Mouse (Mus musculus) heart, embryonic 16.5 days (tissue): ENCODE data around the gene Ablim2. TPM values are rescaled to one million over a fixed set of nuclear protein-coding genes. Genes with fewer than 3 reads are reported as not detected.

Experiments used
- ATAC-seq: fragments of 200-750 bp; cut with Nextera tagmentation; replicated peaks from 2 replicates; pipeline ENCODE4 v1.8.0; 2017; ENCODE audit warnings: moderate number of reproducible peaks; ENCODE audit not compliant: insufficient read depth, low FRiP score; ENCODE audit errors: extremely low read depth
- H3K27ac ChIP-seq: fragments of 300-500 bp; sonication (generic); 2 replicates; pipeline ENCODE4 v1.5.1; 2014; ENCODE audit warnings: mild to moderate bottlenecking, low read length, control low read depth, moderate library complexity
- H3K27me3 ChIP-seq: fragments of 300-500 bp; sonication (generic); 2 replicates; pipeline ENCODE4 v1.6.1; 2014; ENCODE audit warnings: low read length, mixed read lengths; ENCODE audit not compliant: control insufficient read depth, insufficient read depth
- H3K36me3 ChIP-seq: fragments of 300-500 bp; sonication (generic); 2 replicates; pipeline ENCODE4 v1.6.1; 2014; ENCODE audit not compliant: control insufficient read depth, insufficient read depth
- H3K4me1 ChIP-seq: fragments of 300-500 bp; sonication (generic); 2 replicates; pipeline ENCODE4 v1.6.1; 2014; ENCODE audit warnings: low read length, mixed read lengths; ENCODE audit not compliant: control insufficient read depth, insufficient read depth
- H3K4me2 ChIP-seq: fragments of 300-500 bp; sonication (generic); 2 replicates; pipeline ENCODE4 v1.6.1; 2014; ENCODE audit warnings: low read depth, mild to moderate bottlenecking, control low read depth, low read length
- H3K4me3 ChIP-seq: fragments of 300-500 bp; sonication (generic); 2 replicates; pipeline ENCODE4 v1.5.1; 2014; ENCODE audit warnings: mild to moderate bottlenecking, control low read depth, low read length
- H3K9ac ChIP-seq: fragments of 300-500 bp; sonication (generic); 2 replicates; pipeline ENCODE4 v1.6.1; 2014; ENCODE audit warnings: low read length, control low read depth
- H3K9me3 ChIP-seq: fragments of 300-500 bp; sonication (generic); replicated peaks from 2 replicates; pipeline ENCODE4 v1.6.1; 2016; ENCODE audit warnings: low read length; ENCODE audit not compliant: control insufficient read depth
- WGBS: fragments of 180-500 bp; shearing (Covaris S2); extraction: QIAGEN DNeasy Blood & Tissue Kit; methylation state at CpG from one replicate; pipeline ENCODE4 v1.1.7; 2014; 5-methylcytosine and 5-hydroxymethylcytosine counted together
- polyA plus RNA-seq: library from polyadenylated mRNA; unstranded; fragments of >200 nt; fragmentation: Nextera tagmentation; extraction: Ambion mirVana; gene quantifications from 2 replicates; pipeline ENCODE4 v1.2.1, GENCODE M21; 2015

Ablim2 gene
- polyA plus RNA-seq, 1 experiment from 2014 or later = 7.3 TPM

- WGBS = 45% methylated on average over 14 of the region's 14 CpGs
- Histone ChIP-seq H3K4me2 (no peak overlapping the region), H3K36me3 (no peaks in the 10 kb centered on the region), H3K4me1 (no peaks in the 10 kb centered on the region), H3K4me3 (no peak overlapping the region), H3K27ac (no peak overlapping the region), H3K9ac (no peak overlapping the region), H3K9me3 (no peaks in the 10 kb centered on the region), H3K27me3 (peaks cover 3% of the 10 kb centered on the region; the same call in 1 of the 2 replicates)
- no peak for ATAC-seq
Observed at GRCm38 (mm10) chr5:35827075-35827474, 69.4 kb downstream of the Ablim2 start.

- 80% methylated on average over 5 of the region's 5 CpGs for WGBS
- Histone ChIP-seq H3K4me2 (no peak overlapping the region), H3K27me3 (peaks cover 3% of the 10 kb centered on the region; the same call in 1 of the 2 replicates), H3K36me3 (no peaks in the 10 kb centered on the region), H3K9ac (no peak overlapping the region), H3K27ac (no peak overlapping the region), H3K4me1 (no peaks in the 10 kb centered on the region), H3K4me3 (no peak overlapping the region), H3K9me3 (no peaks in the 10 kb centered on the region)
- ATAC-seq = no peak
Observed at GRCm38 (mm10) chr5:35827856-35828255, 70.2 kb downstream of the Ablim2 start.

GRCm38 (mm10) chr5:35830101-35830500 lies 72.4 kb downstream of the Ablim2 start:
- H3K4me2 ChIP-seq = no peak overlapping the region
- H3K4me3 ChIP-seq = no peak overlapping the region
- H3K27ac ChIP-seq = no peak overlapping the region
- H3K36me3 ChIP-seq = no peaks in the 10 kb centered on the region
- H3K9me3 ChIP-seq = no peaks in the 10 kb centered on the region
- WGBS = 90% methylated on average over 3 of the region's 3 CpGs
- no peak overlapping the region for H3K9ac ChIP-seq
- H3K27me3 ChIP-seq = peaks cover 3% of the 10 kb centered on the region; the same call in 1 of the 2 replicates
- no peak for ATAC-seq
- H3K4me1 ChIP-seq = no peaks in the 10 kb centered on the region

- H3K9ac ChIP-seq = no peak overlapping the region
- no peaks in the 10 kb centered on the region for H3K36me3 ChIP-seq
- 87% methylated on average over 4 of the region's 4 CpGs for WGBS
- H3K27ac ChIP-seq = no peak overlapping the region
- H3K27me3 ChIP-seq = no peaks in the 10 kb centered on the region
- H3K4me3 ChIP-seq = no peak overlapping the region
- no peaks in the 10 kb centered on the region for H3K9me3 ChIP-seq
- no peak for ATAC-seq
- H3K4me1 ChIP-seq = no peaks in the 10 kb centered on the region
- no peak overlapping the region for H3K4me2 ChIP-seq
Observed at GRCm38 (mm10) chr5:35833881-35834280, 76.2 kb downstream of the Ablim2 start.

GRCm38 (mm10) chr5:35836992-35837391 lies 79.3 kb downstream of the Ablim2 start:
- Histone ChIP-seq H3K27me3 (no peaks in the 10 kb centered on the region), H3K4me3 (no peak overlapping the region), H3K9me3 (no peaks in the 10 kb centered on the region), H3K4me2 (no peak overlapping the region), H3K27ac (no peak overlapping the region), H3K9ac (no peak overlapping the region), H3K36me3 (no peaks in the 10 kb centered on the region), H3K4me1 (no peaks in the 10 kb centered on the region)
- ATAC-seq = no peak
- whole genome bisulfite sequencing = 83% methylated on average over 15 of the region's 15 CpGs

- 52% methylated on average over 2 of the region's 2 CpGs for WGBS
- no peak overlapping the region for H3K4me2 ChIP-seq
- no peak overlapping the region for H3K9ac ChIP-seq
- no peaks in the 10 kb centered on the region for H3K27me3 ChIP-seq
- ATAC-seq = no peak
- no peak overlapping the region for H3K27ac ChIP-seq
- no peaks in the 10 kb centered on the region for H3K4me1 ChIP-seq
- no peaks in the 10 kb centered on the region for H3K36me3 ChIP-seq
- H3K4me3 ChIP-seq = no peak overlapping the region
- no peaks in the 10 kb centered on the region for H3K9me3 ChIP-seq
Observed at GRCm38 (mm10) chr5:35839262-35839661, 81.6 kb downstream of the Ablim2 start.

- H3K36me3 ChIP-seq = no peaks in the 10 kb centered on the region
- no peak overlapping the region for H3K4me3 ChIP-seq
- WGBS = 53% methylated on average over 5 of the region's 5 CpGs
- no peak overlapping the region for H3K27ac ChIP-seq
- no peak for ATAC-seq
- peaks cover 12% of the 10 kb centered on the region for H3K4me1 ChIP-seq
- H3K9me3 ChIP-seq = no peaks in the 10 kb centered on the region
- no peaks in the 10 kb centered on the region for H3K27me3 ChIP-seq
- no peak overlapping the region for H3K9ac ChIP-seq
- no peak overlapping the region for H3K4me2 ChIP-seq
Observed at GRCm38 (mm10) chr5:35851485-35851884, 93.8 kb downstream of the Ablim2 start.

- 86% methylated on average over 4 of the region's 4 CpGs for WGBS
- H3K9ac ChIP-seq = no peak overlapping the region
- no peak for ATAC-seq
Observed at GRCm38 (mm10) chr5:35853463-35853862, 95.8 kb downstream of the Ablim2 start.

GRCm38 (mm10) chr5:35856245-35856644 lies 98.6 kb downstream of the Ablim2 start:
- Histone ChIP-seq H3K4me1 (peaks cover 5% of the 10 kb centered on the region), H3K27me3 (peaks cover 5% of the 10 kb centered on the region; the same call in 1 of the 2 replicates), H3K4me2 (no peak overlapping the region), H3K36me3 (no peaks in the 10 kb centered on the region), H3K9ac (no peak overlapping the region), H3K27ac (no peak overlapping the region), H3K9me3 (no peaks in the 10 kb centered on the region), H3K4me3 (no peak overlapping the region)
- 45% methylated on average over 3 of the region's 3 CpGs for WGBS
- no peak for ATAC-seq

More at GRCm38 (mm10) chr5:35853463-35853862, 95.8 kb downstream of the Ablim2 start:
- H3K4me1 ChIP-seq = peaks cover 12% of the 10 kb centered on the region
- H3K9me3 ChIP-seq = no peaks in the 10 kb centered on the region
- no peak overlapping the region for H3K4me3 ChIP-seq
- no peak overlapping the region for H3K4me2 ChIP-seq
- no peaks in the 10 kb centered on the region for H3K36me3 ChIP-seq
- no peak overlapping the region for H3K27ac ChIP-seq
- H3K27me3 ChIP-seq = no peaks in the 10 kb centered on the region
